Mouse (Mus musculus): ENCODE results near the gene Sult6b1. TPM values are rescaled to one million over a fixed set of nuclear protein-coding genes. Genes with fewer than 3 reads are reported as not detected.

Sult6b1 gene
- polyA plus RNA-seq, 1 experiment from 2014 or later, result 0.18 TPM

- H3K9ac ChIP-seq (ENCODE audit: low read depth, low read length), result peak overlapping the region; percentile 90; the same call in 1 of the 2 replicates
- no peak overlapping the region for H3K4me3 ChIP-seq (ENCODE audit: low read length)
- no peak for ATAC-seq
- H3K9me3 ChIP-seq (ENCODE audit: control insufficient read depth, low read length), result no peaks in the 10 kb centered on the region
- WGBS, result 50% methylated on average over 6 of the region's 6 CpGs
- H3K4me2 ChIP-seq (ENCODE audit: low read depth, low read length), result peak overlapping the region; percentile 75
- H3K27me3 ChIP-seq (replicated peaks; ENCODE audit: control insufficient read depth, insufficient read depth, low read length), result no peaks in the 10 kb centered on the region
- H3K36me3 ChIP-seq (ENCODE audit: control insufficient read depth, insufficient read depth, low read length), result peaks cover 12% of the 10 kb centered on the region
- peaks cover 8% of the 10 kb centered on the region; the same call in 1 of the 2 replicates for H3K4me1 ChIP-seq (ENCODE audit: control insufficient read depth, insufficient read depth, low read length)
- H3K27ac ChIP-seq (ENCODE audit: low read length), result peak overlapping the region; percentile 14; the same call in 1 of the 2 replicates
These were observed 10.9 kb upstream of the Sult6b1 start for GRCm38 (mm10) chr17:78917696-78918095.

- Histone ChIP-seq H3K27ac (ENCODE audit: low read length) (peak overlapping the region; percentile 91), H3K9me3 (ENCODE audit: control insufficient read depth, low read length) (no peaks in the 10 kb centered on the region), H3K4me3 (ENCODE audit: low read length) (peak overlapping the region; percentile 68), H3K27me3 (replicated peaks; ENCODE audit: control insufficient read depth, insufficient read depth, low read length) (no peaks in the 10 kb centered on the region), H3K4me2 (ENCODE audit: low read depth, low read length) (peak overlapping the region; percentile 75), H3K4me1 (ENCODE audit: control insufficient read depth, insufficient read depth, low read length) (peaks cover 8% of the 10 kb centered on the region; the same call in 1 of the 2 replicates), H3K36me3 (ENCODE audit: control insufficient read depth, insufficient read depth, low read length) (peaks cover 12% of the 10 kb centered on the region), H3K9ac (ENCODE audit: low read depth, low read length) (peak overlapping the region; percentile 90)
- WGBS, result 2% methylated on average over 11 of the region's 11 CpGs
- peak; percentile 50 for ATAC-seq
These were observed 10.1 kb upstream of the Sult6b1 start for GRCm38 (mm10) chr17:78916899-78917298.

- peak; percentile 96 for ATAC-seq
- Histone ChIP-seq H3K36me3 (ENCODE audit: control insufficient read depth, insufficient read depth, low read length) (peaks cover 12% of the 10 kb centered on the region), H3K4me2 (ENCODE audit: low read depth, low read length) (peak within 1 kb of the TSS; percentile 75), H3K9me3 (ENCODE audit: control insufficient read depth, low read length) (no peaks in the 10 kb centered on the region), H3K27me3 (replicated peaks; ENCODE audit: control insufficient read depth, insufficient read depth, low read length) (no peaks in the 10 kb centered on the region), H3K9ac (ENCODE audit: low read depth, low read length) (peak within 1 kb of the TSS; percentile 90), H3K4me1 (ENCODE audit: control insufficient read depth, insufficient read depth, low read length) (peaks cover 8% of the 10 kb centered on the region; the same call in 1 of the 2 replicates), H3K27ac (ENCODE audit: low read length) (peak within 1 kb of the TSS; percentile 91), H3K4me3 (ENCODE audit: low read length) (peak within 1 kb of the TSS; percentile 68)
- WGBS, result under 1% methylated on average over 37 of the region's 37 CpGs
These were observed 9.6 kb upstream of the Sult6b1 start, which contains the start of gene Cebpzos for GRCm38 (mm10) chr17:78916369-78916813. TSS of gene Cebpzos (plus strand) at chr17:78916500.

GRCm38 (mm10) chr17:78915772-78916171 lies 9.0 kb upstream of the Sult6b1 start:
- peak overlapping the region; percentile 68 for H3K4me3 ChIP-seq (ENCODE audit: low read length)
- WGBS, result 49% methylated on average over 6 of the region's 6 CpGs
- H3K9me3 ChIP-seq (ENCODE audit: control insufficient read depth, low read length), result no peaks in the 10 kb centered on the region
- peak; percentile 27 for ATAC-seq
- peaks cover 8% of the 10 kb centered on the region; the same call in 1 of the 2 replicates for H3K36me3 ChIP-seq (ENCODE audit: control insufficient read depth, insufficient read depth, low read length)
- H3K9ac ChIP-seq (ENCODE audit: low read depth, low read length), result peak overlapping the region; percentile 90
- peaks cover 8% of the 10 kb centered on the region; the same call in 1 of the 2 replicates for H3K4me1 ChIP-seq (ENCODE audit: control insufficient read depth, insufficient read depth, low read length)
- H3K27ac ChIP-seq (ENCODE audit: low read length), result 0 out of 2 replicates have a peak overlapping the region, but pooled peaks have one; percentile 8
- H3K27me3 ChIP-seq (replicated peaks; ENCODE audit: control insufficient read depth, insufficient read depth, low read length), result no peaks in the 10 kb centered on the region
- peak overlapping the region; percentile 75 for H3K4me2 ChIP-seq (ENCODE audit: low read depth, low read length)

GRCm38 (mm10) chr17:78913921-78914320 lies 7.1 kb upstream of the Sult6b1 start:
- Histone ChIP-seq H3K9me3 (ENCODE audit: control insufficient read depth, low read length) (no peaks in the 10 kb centered on the region), H3K4me3 (ENCODE audit: low read length) (no peak overlapping the region), H3K27me3 (replicated peaks; ENCODE audit: control insufficient read depth, insufficient read depth, low read length) (no peaks in the 10 kb centered on the region), H3K4me2 (ENCODE audit: low read depth, low read length) (no peak overlapping the region), H3K4me1 (ENCODE audit: control insufficient read depth, insufficient read depth, low read length) (peaks cover 8% of the 10 kb centered on the region; the same call in 1 of the 2 replicates), H3K27ac (ENCODE audit: low read length) (no peak overlapping the region), H3K9ac (ENCODE audit: low read depth, low read length) (no peak overlapping the region), H3K36me3 (ENCODE audit: control insufficient read depth, insufficient read depth, low read length) (no peaks in the 10 kb centered on the region)
- WGBS, result 72% methylated on average over 3 of the region's 3 CpGs
- no peak for ATAC-seq

- Histone ChIP-seq H3K27ac (ENCODE audit: low read length) (no peak overlapping the region), H3K9ac (ENCODE audit: low read depth, low read length) (peak overlapping the region; percentile 46)
These were observed 6.1 kb upstream of the Sult6b1 start for GRCm38 (mm10) chr17:78912861-78913281.

GRCm38 (mm10) chr17:78909374-78909773 lies 2.6 kb upstream of the Sult6b1 start:
- Histone ChIP-seq H3K9ac (ENCODE audit: low read depth, low read length) (no peak overlapping the region), H3K36me3 (ENCODE audit: control insufficient read depth, insufficient read depth, low read length) (no peaks in the 10 kb centered on the region), H3K4me2 (ENCODE audit: low read depth, low read length) (no peak overlapping the region), H3K27ac (ENCODE audit: low read length) (no peak overlapping the region), H3K4me1 (ENCODE audit: control insufficient read depth, insufficient read depth, low read length) (no peaks in the 10 kb centered on the region), H3K9me3 (ENCODE audit: control insufficient read depth, low read length) (no peaks in the 10 kb centered on the region), H3K4me3 (ENCODE audit: low read length) (no peak overlapping the region), H3K27me3 (replicated peaks; ENCODE audit: control insufficient read depth, insufficient read depth, low read length) (no peaks in the 10 kb centered on the region)
- no peak for ATAC-seq
- WGBS, result 71% methylated on average over 2 of the region's 2 CpGs

More at GRCm38 (mm10) chr17:78912861-78913281, 6.1 kb upstream of the Sult6b1 start:
- no peaks in the 10 kb centered on the region for H3K36me3 ChIP-seq (ENCODE audit: control insufficient read depth, insufficient read depth, low read length)
- H3K4me2 ChIP-seq (ENCODE audit: low read depth, low read length), result peak overlapping the region; percentile 48
- no peaks in the 10 kb centered on the region for H3K9me3 ChIP-seq (ENCODE audit: control insufficient read depth, low read length)
- WGBS, result 28% methylated on average over 6 of the region's 6 CpGs
- no peak for ATAC-seq
- no peaks in the 10 kb centered on the region for H3K27me3 ChIP-seq (replicated peaks; ENCODE audit: control insufficient read depth, insufficient read depth, low read length)
- peaks cover 6% of the 10 kb centered on the region; the same call in 1 of the 2 replicates for H3K4me1 ChIP-seq (ENCODE audit: control insufficient read depth, insufficient read depth, low read length)
- H3K4me3 ChIP-seq (ENCODE audit: low read length), result peak overlapping the region; percentile 39

GRCm38 (mm10) chr17:78903158-78903557 lies 3.6 kb downstream of the Sult6b1 start:
- no peaks in the 10 kb centered on the region for H3K4me1 ChIP-seq (ENCODE audit: control insufficient read depth, insufficient read depth, low read length)
- no peaks in the 10 kb centered on the region for H3K36me3 ChIP-seq (ENCODE audit: control insufficient read depth, insufficient read depth, low read length)
- no peaks in the 10 kb centered on the region for H3K27me3 ChIP-seq (replicated peaks; ENCODE audit: control insufficient read depth, insufficient read depth, low read length)
- no peak overlapping the region for H3K9ac ChIP-seq (ENCODE audit: low read depth, low read length)
- WGBS, result 64% methylated on average over 2 of the region's 2 CpGs
- ATAC-seq, result no peak
- H3K27ac ChIP-seq (ENCODE audit: low read length), result no peak overlapping the region
- H3K9me3 ChIP-seq (ENCODE audit: control insufficient read depth, low read length), result no peaks in the 10 kb centered on the region
- no peak overlapping the region for H3K4me3 ChIP-seq (ENCODE audit: low read length)
- no peak overlapping the region for H3K4me2 ChIP-seq (ENCODE audit: low read depth, low read length)

- H3K9ac ChIP-seq (ENCODE audit: low read depth, low read length), result no peak overlapping the region
These were observed 11.4 kb downstream of the Sult6b1 start for GRCm38 (mm10) chr17:78895394-78895793.

More at GRCm38 (mm10) chr17:78895394-78895793, 11.4 kb downstream of the Sult6b1 start:
- Histone ChIP-seq H3K9me3 (ENCODE audit: control insufficient read depth, low read length) (no peaks in the 10 kb centered on the region), H3K36me3 (ENCODE audit: control insufficient read depth, insufficient read depth, low read length) (no peaks in the 10 kb centered on the region), H3K4me3 (ENCODE audit: low read length) (0 out of 2 replicates have a peak overlapping the region, but pooled peaks have one; percentile 7), H3K27me3 (replicated peaks; ENCODE audit: control insufficient read depth, insufficient read depth, low read length) (no peaks in the 10 kb centered on the region), H3K4me1 (ENCODE audit: control insufficient read depth, insufficient read depth, low read length) (no peaks in the 10 kb centered on the region), H3K4me2 (ENCODE audit: low read depth, low read length) (peak overlapping the region; percentile 21; the same call in 1 of the 2 replicates), H3K27ac (ENCODE audit: low read length) (no peak overlapping the region)
- WGBS, result 21% methylated on average over 8 of the region's 8 CpGs
- ATAC-seq, result peak; percentile 52
